Mouse (Mus musculus): ENCODE measurements at regions not wholly inside any gene's neighbourhood (a gene's known extent, or its start where the extent isn't known, plus 50 kb on each side); places are given as distances from the start of the nearest gene placed in this dataset.
"Not testable (repeated sequence)": the region's sequence is repeated elsewhere in the genome, so short reads cannot be mapped to it uniquely, and the experiment has no call there.

DNA sequence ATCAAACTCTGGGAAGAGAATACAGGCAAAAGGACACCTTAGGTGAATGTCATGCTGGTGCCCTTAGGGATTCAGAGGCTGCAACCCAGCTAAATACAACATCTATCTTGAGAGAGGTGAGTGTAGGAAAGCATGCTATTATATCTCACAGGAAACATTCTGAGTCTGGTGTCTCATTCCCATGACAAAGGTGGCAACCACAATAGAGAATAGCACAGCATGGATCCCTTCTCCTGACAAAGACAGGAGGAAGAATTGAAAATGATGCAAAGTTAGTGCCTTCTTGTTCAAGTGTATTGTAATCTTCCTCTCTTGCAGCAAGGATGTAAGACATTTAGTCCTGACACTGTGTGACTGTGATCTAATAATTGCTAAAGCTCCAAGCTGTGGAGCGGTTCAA is 532.8 kb downstream of the Tfec start:
- Histone ChIP-seq H3K36me3 (no peaks in the 10 kb centered on the region), H3K9ac (no peak overlapping the region), H3K9me3 (no peaks in the 10 kb centered on the region), H3K4me1 (no peaks in the 10 kb centered on the region), H3K27ac (no peak overlapping the region), H3K4me3 (no peak overlapping the region), H3K4me2 (no peak overlapping the region), H3K27me3 (no peaks in the 10 kb centered on the region)
- WGBS, result 85% methylated on average over 1 of the region's 1 CpGs
- ATAC-seq (ENCODE audit: borderline replicate concordance, extremely low read depth, low FRiP score, low TSS enrichment), result no peak

GRCm38 (mm10) chr6:16362057-16362456 is 536.2 kb downstream of the Tfec start:
- Histone ChIP-seq H3K36me3 (no peaks in the 10 kb centered on the region), H3K27ac (no peak overlapping the region), H3K4me2 (no peak overlapping the region), H3K4me1 (no peaks in the 10 kb centered on the region), H3K9ac (no peak overlapping the region), H3K4me3 (no peak overlapping the region), H3K27me3 (no peaks in the 10 kb centered on the region), H3K9me3 (no peaks in the 10 kb centered on the region)
- ATAC-seq (ENCODE audit: borderline replicate concordance, extremely low read depth, low FRiP score, low TSS enrichment), result no peak
- WGBS, result 71% methylated on average over 4 of the region's 4 CpGs

GRCm38 (mm10) chr6:16359881-16360711 is 538.1 kb downstream of the Tfec start:
- peak; percentile 42; the same call in 1 of the 2 replicates for ATAC-seq (ENCODE audit: borderline replicate concordance, extremely low read depth, low FRiP score, low TSS enrichment)
- H3K9ac ChIP-seq, H3K36me3 ChIP-seq, H3K9me3 ChIP-seq, H3K4me1 ChIP-seq, H3K4me2 ChIP-seq, H3K27me3 ChIP-seq, H3K27ac ChIP-seq: not testable (repeated sequence)
- 32% methylated on average over 23 of the region's 25 CpGs for WGBS
- H3K4me3 ChIP-seq, result peak overlapping the region; percentile 28

GRCm38 (mm10) chr6:16359464-16359863 is 538.8 kb downstream of the Tfec start:
- Histone ChIP-seq H3K4me2 (peak overlapping the region; percentile 46), H3K4me3 (peak overlapping the region; percentile 28), H3K9me3 (no peaks in the 10 kb centered on the region), H3K9ac (no peak overlapping the region), H3K27ac (no peak overlapping the region), H3K36me3 (no peaks in the 10 kb centered on the region), H3K4me1 (no peaks in the 10 kb centered on the region), H3K27me3 (no peaks in the 10 kb centered on the region)
- WGBS, result 34% methylated on average over 7 of the region's 7 CpGs
- ATAC-seq (ENCODE audit: borderline replicate concordance, extremely low read depth, low FRiP score, low TSS enrichment), result no peak

DNA sequence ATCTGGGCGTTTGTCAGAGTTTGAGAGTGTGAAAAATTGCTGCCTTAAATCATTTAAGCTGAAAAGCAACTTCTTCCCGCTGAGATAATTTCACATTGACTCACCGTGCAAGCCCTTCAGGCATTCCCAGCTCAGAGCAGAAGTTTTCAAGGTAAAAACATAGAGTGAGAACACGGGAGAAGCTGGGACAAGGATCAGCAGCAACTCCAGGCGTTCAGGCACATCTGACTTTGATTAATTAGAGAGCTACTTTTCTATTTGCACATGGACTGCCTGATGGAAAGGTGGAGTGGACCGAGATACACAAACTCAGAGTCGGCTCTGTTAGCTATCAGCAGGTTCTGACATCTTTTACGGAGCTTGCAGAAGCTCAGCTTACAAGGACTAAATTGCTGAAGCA is 564.6 kb downstream of the Tfec start:
- ATAC-seq (ENCODE audit: borderline replicate concordance, extremely low read depth, low FRiP score, low TSS enrichment), result no peak
- WGBS, result 7% methylated on average over 8 of the region's 8 CpGs
- H3K4me3 ChIP-seq, result no peak overlapping the region

DNA sequence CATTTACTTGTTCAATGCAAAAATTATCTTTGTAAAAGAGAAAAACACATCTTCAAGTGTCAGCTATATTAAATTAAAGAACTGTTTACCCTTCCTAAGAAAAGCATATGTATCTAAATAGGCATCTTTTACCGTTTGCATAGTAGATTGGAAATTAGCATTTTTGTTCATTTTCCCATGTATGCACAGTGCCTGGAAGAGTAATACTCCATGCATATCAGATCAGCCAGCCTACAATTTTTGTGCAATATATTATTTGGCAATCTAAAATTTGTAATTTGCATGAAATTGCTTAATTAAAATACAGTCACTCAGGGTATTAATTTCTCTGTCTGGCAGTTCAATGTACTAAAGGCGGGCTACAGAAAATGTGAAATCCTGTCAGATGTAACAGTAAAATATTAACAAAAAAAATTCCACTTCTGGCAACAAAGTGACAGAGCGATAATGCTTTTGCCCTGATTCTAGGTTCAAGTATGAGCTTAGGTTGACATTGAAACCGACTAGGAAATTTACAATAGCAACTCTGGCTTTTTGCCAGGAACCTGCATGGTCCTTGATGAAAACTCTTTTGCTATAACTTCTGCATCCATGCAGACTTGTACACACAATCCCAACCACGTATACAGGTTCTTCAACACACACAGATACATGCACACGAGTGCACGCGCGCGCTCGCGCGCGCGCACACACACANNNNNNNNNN is 583.8 kb downstream of the Tfec start:
- Histone ChIP-seq H3K9ac (no peak overlapping the region), H3K4me2 (no peak overlapping the region), H3K4me1 (peaks cover 8% of the 10 kb centered on the region), H3K36me3 (no peaks in the 10 kb centered on the region), H3K9me3 (no peaks in the 10 kb centered on the region), H3K27ac (no peak overlapping the region), H3K4me3 (no peak overlapping the region), H3K27me3 (no peaks in the 10 kb centered on the region)
- ATAC-seq (ENCODE audit: borderline replicate concordance, extremely low read depth, low FRiP score, low TSS enrichment), result no peak
- WGBS, result 83% methylated on average over 15 of the region's 15 CpGs

More for the DNA sequence above, 564.6 kb downstream of the Tfec start:
- Histone ChIP-seq H3K9ac (no peak overlapping the region), H3K27ac (no peak overlapping the region), H3K36me3 (no peaks in the 10 kb centered on the region), H3K4me2 (no peak overlapping the region), H3K27me3 (no peaks in the 10 kb centered on the region), H3K4me1 (no peaks in the 10 kb centered on the region), H3K9me3 (no peaks in the 10 kb centered on the region)

- ATAC-seq (ENCODE audit: borderline replicate concordance, extremely low read depth, low FRiP score, low TSS enrichment), result no peak
- whole genome bisulfite sequencing, result 24% methylated on average over 1 of the region's 1 CpGs
- H3K9me3 ChIP-seq, result no peaks in the 10 kb centered on the region
- no peaks in the 10 kb centered on the region for H3K36me3 ChIP-seq
- peaks cover 8% of the 10 kb centered on the region for H3K4me1 ChIP-seq
- no peak overlapping the region for H3K4me2 ChIP-seq
- H3K27ac ChIP-seq, result no peak overlapping the region
- H3K4me3 ChIP-seq, result no peak overlapping the region
- H3K27me3 ChIP-seq, result no peaks in the 10 kb centered on the region
- H3K9ac ChIP-seq, result no peak overlapping the region
Observed at GRCm38 (mm10) chr6:16312915-16313314, 585.3 kb downstream of the Tfec start.

DNA sequence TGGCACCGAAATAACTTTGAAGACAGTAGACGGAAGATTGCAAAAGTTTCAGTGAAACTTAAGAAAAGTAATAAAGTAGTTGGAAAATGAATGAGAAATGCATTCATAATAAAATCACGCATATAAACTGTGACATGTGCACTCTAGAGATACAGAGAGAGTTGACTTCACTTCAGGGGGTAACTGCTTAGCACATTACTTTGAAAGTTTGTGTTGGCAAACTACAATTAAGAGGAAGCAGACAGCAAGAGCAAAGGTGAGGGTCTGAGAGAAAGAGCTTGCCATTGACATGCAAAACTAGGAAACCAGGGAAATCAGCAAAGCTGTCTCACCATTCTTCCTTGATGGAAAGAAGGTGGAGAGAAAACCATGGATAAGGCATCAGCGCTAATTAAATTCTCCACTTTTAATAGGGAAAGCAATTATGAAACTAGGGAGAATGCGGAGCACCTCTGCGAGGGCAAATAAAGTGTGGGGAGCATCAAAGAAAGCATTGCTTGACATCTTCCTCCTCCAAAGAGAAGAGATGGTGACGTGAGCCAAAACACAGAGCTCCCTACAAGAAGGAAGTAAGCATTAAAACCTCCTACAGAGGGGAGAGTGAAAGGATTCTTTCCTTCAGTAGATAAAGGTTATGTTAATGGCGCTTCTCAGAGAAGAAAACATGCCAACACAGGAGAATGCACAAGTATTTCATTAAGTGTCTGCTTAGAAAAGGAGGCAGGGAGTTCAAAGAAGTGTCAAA is 563.0 kb downstream of the Mdfic start:
- Histone ChIP-seq H3K27ac (no peak overlapping the region), H3K9ac (no peak overlapping the region), H3K9me3 (no peaks in the 10 kb centered on the region), H3K27me3 (no peaks in the 10 kb centered on the region), H3K4me2 (no peak overlapping the region), H3K4me3 (no peak overlapping the region), H3K36me3 (no peaks in the 10 kb centered on the region), H3K4me1 (no peaks in the 10 kb centered on the region)
- WGBS, result 61% methylated on average over 8 of the region's 8 CpGs
- no peak for ATAC-seq (ENCODE audit: borderline replicate concordance, extremely low read depth, low FRiP score, low TSS enrichment)

DNA sequence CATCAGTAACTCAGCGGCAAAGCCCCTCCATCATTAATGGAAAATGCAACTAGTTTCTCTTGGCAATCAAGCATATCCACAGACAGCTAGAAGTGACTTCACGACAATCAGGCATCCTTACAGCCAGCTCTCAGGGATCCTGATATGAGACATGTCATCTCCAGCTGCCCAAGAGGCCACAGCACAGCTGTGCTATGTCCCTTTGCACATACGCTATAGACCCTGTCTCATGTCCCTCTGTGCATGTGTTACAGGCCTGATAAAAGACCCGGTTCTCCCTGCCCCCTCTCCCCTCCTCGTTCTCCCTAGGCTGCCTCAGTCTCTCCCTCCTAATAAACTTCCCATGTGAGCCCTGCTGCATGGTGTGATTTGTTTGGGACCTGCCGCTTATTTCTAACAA is 561.5 kb downstream of the Mdfic start:
- Histone ChIP-seq H3K4me2 (no peak overlapping the region), H3K27ac (no peak overlapping the region), H3K4me3 (no peak overlapping the region), H3K27me3 (no peaks in the 10 kb centered on the region), H3K9me3 (no peaks in the 10 kb centered on the region), H3K9ac (no peak overlapping the region), H3K4me1 (no peaks in the 10 kb centered on the region), H3K36me3 (no peaks in the 10 kb centered on the region)
- WGBS, result 41% methylated on average over 6 of the region's 6 CpGs
- ATAC-seq (ENCODE audit: borderline replicate concordance, extremely low read depth, low FRiP score, low TSS enrichment), result peak; percentile 83; the same call in 1 of the 2 replicates
